Mouse (Mus musculus): ENCODE measurements around the gene Ebf1.

The Ebf1 gene

GRCm38 (mm10) chr11:44729931-44730330, 112.8 kb downstream of the Ebf1 start:
- intact Hi-C loops (cut with DNase I), result no loop called here

DNA sequence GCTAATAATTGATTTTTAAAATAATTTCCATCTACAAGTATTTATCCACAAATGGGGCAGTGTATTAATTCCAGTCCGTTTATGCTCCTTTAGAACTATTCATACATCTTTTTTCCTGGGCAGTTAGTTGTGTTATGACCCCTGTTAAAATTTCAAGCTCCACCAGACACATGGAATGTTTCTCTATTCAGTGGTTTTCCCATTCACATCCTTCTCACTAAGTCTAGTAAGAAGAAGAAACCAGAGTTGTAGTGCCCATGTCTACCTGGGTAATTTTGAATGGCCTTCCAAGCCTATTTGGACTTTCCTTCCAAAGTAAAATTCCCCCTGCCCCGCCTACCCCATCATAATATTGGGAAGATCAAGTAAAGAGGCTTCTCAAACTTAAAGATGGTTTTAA, 114.6 kb downstream of the Ebf1 start:
- intact Hi-C loops (cut with DNase I), result no loop called here

DNA sequence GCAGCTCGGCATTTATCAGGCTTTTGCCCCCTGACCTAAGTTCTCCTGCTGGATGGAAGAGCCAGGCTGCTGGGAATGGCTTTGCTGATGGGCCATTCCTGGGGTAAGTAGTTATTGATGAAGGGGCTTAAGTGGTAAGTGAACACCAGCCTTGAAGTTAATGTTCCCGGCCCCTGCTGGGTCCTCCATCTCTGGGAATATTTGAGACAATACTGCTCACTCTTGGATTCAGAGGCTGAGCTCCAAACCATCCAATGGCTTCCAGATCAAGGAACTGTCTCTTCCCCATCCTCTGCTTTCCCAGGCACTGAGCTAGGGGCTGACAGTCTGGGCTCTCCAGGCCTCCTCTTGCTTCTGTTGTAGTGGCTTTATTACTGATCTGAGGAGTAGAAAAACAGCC, 116.2 kb downstream of the Ebf1 start:
- intact Hi-C loops (cut with DNase I), result no loop called here

DNA sequence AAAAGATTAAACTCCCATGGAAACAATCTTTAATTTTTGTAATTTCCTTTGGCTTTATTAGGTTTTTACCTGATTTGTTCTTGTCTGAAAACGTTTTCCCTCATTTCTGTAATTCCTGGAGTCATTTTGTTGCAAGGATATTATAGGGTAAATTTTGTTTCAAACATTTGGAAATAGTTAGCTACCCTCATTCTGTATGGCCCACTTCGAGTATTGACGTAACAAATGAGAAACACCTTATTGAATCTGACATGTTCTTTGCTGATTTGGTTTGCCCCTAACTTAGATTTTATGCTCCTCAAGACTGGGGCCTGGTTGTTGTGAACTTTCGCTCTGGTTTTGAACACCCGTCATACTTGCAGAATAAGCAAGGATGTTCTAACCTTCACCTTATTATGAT, 120.9 kb downstream of the Ebf1 start:
- intact Hi-C loops (cut with DNase I), result no loop called here

- intact Hi-C loops (cut with DNase I), result no loop called here
Measured at GRCm38 (mm10) chr11:44738820-44739219, 121.7 kb downstream of the Ebf1 start.

DNA sequence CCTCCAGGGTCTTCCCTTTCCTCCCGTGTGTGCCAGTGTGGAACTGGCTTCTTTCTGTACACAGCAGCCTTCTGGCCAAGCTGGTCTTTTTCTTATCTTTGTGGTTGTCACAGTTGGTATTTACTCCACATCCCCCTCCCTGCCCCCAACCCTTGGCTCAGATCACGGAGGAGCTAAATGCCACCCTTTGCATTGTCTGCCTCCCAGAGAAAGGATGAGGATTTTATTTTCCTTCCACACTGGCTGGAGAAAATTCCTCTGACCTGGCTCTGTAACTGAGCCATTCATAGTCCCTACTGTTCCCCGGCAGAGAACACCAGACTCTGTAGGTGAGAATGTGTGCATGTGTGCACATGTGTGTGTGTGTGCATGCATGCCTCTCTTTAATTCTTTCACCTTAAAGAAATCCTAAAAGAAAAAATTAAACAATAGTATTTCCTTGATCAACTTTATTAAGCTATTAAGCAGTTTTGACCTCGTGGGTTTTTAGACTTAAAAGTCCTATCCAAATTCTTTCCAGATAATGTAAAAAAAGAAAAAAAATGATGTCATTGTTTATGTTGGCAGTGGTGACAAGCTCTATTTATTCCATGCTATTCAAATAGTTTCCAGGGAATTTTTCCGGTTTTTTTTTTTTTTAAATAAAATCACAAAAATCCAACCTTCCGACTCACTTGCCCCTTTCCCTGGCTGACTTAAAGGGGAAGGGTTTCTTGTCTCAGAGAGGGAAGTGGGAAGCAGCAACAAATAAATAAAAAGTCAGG, 123.3 kb downstream of the Ebf1 start:
- intact Hi-C loops (cut with DNase I), result no loop called here

DNA sequence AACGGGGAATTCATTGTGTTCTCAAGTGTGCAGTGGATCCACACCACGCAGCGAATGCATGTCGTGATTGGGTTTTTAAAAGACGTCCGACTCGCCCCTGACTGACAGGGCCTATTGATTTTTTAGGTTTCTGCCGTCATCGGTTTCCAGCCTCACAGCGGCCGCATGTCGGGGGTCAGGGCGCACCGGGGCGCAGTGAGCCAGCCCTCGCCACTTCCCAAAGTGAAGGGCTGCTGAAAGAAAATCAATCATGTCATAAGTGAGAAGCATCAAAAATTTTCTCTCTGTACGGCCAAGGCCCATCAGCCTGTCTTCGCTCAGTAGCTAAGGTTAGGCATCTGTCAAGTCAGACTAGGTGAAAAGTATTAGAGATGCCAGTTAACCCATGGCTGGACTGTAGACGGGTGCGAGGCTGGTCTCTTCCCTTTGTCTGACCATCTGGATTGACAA, 124.0 kb downstream of the Ebf1 start:
- intact Hi-C loops (cut with DNase I), result no loop called here

- intact Hi-C loops (cut with DNase I), result no loop called here
Measured at GRCm38 (mm10) chr11:44744446-44744845, 127.3 kb downstream of the Ebf1 start.

DNA sequence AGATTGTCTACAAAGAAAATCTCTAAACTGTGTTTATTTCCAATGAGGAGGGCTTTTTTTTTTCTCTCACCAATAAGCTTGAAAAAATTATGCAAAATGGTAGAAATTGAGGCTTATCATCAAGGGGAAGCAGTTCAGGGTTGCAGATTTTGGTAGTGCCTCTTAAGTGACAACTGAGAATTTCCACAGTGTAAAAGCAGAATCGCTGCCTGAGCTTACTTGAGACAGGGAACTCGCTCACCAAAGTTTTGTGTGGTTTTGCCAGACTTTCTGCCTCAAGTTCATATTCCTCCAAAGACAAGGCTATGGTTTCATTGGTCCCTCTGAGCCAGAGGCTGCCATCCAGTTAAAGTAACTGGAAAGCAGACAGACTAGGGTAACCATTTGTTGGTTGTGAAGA, 128.8 kb downstream of the Ebf1 start:
- intact Hi-C loops (cut with DNase I), result no loop called here

DNA sequence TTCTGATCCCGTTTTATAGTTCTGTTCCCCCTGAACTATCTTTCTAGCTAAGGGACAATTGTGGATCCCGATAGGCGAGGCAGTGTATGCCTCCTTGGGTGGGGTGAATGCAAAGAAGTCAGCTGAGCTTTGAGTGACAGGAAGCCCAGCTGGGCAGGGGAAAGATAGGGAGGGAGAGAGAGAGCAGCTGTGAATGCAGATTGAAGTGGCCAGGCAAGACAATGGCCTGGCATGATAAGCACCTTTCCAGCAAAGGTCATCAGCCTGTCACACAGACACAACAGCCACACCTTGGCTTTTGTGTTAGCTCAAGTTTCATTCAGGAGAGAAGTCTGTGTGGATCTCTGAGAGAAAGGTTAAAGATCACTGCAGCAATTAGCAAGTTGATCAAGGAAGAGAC, 129.6 kb downstream of the Ebf1 start:
- intact Hi-C loops (cut with DNase I), result no loop called here

DNA sequence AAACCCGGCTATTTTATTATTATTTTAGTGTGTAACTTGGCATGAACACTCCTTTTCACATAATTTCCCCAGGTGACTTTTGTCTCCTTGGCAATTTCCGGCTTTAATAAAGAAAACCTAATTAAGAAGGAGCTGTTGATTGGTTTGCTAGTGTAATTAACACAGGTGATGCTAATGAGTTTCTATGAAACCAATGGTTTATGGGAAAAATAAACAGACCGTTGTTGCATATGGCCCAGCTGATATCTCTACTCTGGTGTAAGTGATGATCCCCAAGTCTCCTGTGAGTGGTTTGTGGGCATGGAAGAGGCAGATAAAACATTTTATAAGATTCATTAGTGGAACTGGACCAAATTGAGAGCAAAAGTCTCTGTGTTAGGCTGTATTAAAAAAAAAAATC, 132.2 kb downstream of the Ebf1 start:
- intact Hi-C loops (cut with DNase I), result no loop called here

GRCm38 (mm10) chr11:44754336-44754735, 137.2 kb downstream of the Ebf1 start:
- intact Hi-C loops (cut with DNase I), result no loop called here

GRCm38 (mm10) chr11:44756321-44756720, 139.2 kb downstream of the Ebf1 start:
- intact Hi-C loops (cut with DNase I), result no loop called here

DNA sequence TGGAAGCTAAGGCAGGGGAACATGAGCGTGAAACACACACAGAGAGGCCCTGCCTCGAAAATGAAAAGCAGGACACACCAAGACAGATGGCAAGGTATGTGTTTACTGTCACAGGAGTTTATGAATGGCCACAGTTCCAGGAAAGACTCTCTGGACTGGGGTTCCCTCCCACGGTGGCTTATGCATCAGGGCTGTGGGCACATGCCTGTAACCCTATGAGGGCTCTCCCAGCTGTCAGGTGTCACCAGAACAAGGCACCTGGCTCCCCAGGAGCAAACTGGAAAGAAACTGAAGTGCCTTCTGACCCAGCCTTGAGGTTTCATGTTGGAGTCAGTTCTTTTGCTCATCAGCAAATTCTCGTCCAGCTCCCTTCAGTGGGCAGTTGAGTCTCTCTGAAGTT, 141.7 kb downstream of the Ebf1 start:
- intact Hi-C loops (cut with DNase I), result no loop called here

DNA sequence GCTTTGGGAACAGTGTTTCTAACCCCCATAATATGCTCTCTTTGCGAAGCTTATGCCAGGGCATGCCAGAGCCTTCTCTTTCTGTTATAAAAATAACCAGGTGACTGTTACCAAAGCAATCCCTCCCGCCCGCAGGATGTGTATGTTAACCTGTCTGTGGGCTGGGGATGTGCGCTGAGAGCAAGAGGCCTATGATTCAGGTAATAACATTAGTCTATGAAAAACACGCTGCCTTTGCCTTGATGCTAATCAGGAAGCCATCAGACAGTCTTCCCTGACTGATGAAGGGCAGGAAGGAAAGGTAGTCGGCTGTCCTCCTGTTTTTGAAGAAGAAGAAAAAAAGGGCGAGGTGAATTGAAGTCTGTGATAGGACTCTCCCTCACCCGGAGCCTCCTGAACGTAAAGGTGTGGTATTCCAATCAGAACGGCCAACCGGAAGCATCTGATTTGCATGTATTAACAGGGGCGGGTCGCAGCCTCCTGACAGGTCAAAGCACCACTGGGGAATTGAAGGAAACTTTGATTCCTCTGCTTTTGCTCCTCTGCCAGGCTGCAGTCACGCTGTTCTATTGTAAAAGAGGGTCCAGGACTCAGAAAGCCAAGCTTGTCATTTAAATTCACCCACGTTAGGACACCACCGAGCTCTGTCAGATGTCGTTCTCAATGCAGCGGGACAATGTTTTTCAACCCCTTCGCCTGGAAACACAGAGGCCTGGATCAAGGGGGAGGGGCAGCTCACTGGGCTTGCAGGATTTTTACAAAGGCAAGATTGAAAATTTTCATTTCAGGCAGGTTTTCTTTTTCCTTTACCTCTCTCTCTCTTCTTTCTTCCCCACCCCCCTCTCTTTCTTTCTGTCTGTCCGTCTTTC, 144.2 kb downstream of the Ebf1 start:
- intact Hi-C loops (cut with DNase I), result no loop called here

DNA sequence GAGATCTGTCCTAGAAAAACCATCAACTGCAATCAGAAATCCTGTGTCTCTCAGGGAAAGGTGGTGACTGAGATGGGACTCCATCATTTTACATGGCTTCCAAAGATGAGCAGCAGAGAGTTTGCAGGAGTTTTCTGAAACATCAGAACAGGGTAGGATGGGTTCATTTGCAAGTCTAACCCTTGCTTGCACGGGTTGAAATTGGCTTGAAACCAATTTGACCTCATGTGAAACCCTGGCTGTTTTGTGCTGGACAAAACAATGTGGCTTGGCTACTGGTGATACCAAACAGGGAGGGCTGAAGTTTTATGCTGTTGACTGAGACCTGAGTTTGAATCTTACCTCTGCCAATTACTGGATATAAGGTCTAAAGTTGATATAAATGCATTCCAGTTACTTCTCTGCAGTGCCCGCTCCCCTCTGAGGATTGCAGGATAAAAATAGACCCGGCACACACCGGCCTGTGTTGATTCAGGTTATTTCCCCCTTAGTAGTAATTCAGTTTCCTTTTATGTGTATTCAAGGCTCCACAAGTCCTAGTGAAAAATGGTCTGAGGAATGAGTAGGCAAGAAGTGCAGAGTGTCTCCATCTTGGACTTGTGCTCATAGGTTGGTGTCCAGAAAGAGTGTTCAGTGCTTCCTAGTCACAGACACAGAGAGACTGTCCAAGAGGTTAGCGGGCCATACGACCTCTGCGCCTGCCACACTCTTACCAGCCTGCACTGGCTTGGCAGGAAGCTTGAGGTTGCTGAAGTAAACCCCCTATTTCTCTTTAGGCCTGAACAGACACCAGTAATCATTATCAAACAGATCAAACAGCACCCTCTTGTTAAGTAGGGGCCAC, 147.1 kb downstream of the Ebf1 start:
- intact Hi-C loops (cut with DNase I), result no loop called here

GRCm38 (mm10) chr11:44764988-44765387, 147.9 kb downstream of the Ebf1 start:
- intact Hi-C loops (cut with DNase I), result no loop called here

DNA sequence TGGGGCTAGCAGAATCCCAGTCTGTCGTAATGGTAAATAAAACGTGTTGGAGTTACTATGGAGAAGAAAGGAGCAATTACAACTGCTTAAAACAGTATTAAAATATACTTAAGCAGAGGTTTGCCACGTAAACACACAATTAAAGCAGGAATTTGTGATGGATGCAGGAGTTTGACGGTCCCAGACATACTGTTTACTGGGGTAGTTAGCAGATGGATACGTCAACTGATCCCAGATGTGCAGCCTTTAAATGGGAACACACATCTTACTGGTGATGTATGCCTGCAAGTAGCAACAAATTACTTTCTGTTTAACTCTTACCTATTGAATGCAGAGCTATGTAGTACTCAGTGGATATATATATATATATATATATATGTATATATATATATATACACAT, 149.1 kb downstream of the Ebf1 start:
- intact Hi-C loops (cut with DNase I), result no loop called here

DNA sequence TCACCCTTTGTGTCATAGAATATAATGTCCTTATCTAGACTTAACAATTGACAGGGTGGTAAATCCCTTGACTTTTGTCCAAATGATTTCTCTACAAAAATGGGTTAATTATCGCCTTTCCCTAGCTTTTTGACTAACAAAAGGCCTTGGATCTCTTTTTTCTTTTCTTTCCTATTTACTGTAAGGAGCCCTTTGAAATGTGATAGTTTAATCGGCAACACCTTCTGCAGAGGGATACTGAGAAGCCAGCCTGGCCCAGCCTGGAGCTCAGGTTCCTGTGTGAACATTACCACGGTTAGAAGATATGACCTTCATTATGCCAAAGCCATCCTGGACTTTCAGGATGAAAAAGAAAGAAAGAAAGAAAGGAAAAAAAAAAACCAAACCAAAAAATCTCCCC, 150.2 kb downstream of the Ebf1 start:
- intact Hi-C loops (cut with DNase I), result no loop called here

DNA sequence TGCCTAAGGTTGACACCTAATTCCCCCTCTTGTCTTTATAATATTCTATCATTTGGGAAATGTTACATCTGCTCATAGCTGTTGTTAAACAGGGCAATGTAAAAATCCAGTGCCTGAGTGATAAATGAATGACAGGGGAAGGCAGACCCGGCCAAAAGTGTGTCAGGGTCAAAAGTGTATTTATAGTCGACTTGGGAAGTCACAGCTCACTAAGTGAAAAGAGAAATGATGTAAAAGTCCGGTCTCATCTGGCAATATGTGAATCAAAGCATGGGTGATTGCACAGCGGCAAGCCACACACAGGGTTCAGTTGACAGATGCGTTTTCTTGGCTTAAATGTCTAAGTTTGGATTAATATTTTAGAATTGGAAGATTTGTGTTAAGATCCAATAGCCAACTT, 151.2 kb downstream of the Ebf1 start:
- intact Hi-C loops (cut with DNase I), result no loop called here

DNA sequence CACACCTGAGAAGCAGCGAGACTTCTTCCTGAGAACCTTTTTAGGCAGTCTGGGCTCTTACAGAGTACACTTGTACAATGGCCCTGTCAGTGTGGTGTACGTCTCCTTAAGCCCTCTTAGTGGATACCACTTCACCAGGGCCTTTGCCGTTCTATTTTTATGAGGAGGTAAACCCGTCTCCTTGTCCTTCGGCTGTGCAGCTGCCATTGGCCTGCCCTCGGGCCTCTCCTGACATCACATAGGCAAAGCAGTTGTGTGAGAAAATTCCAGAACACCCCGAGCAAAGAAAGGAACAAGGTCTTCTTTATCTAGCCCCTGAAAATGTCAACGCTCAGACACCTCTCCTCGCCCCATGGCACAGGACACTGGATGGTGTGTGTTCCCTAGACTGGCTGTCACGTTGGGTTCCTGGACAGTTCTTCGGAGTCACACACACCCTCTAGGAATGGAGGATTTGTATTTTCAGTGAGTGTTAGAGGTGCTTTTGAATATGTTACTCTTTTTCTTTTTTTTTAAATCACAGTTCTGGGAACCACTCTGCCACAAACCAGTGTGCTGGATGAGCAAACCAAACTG, 154.0 kb downstream of the Ebf1 start:
- intact Hi-C loops (cut with DNase I), result loop anchor here (10.0 kb wide), 1 partner anchor 156 kb away; the partner anchor contains the start of gene Ebf1
